Mouse (Mus musculus) T-helper 2 cell (primary cell): Measurements from ENCODE around the gene Ccdc102a.
"Not testable (repeated sequence)": the region's sequence is repeated elsewhere in the genome, so short reads cannot be mapped to it uniquely, and the experiment has no call there.

Experiments
- in situ Hi-C: fragments of 300-600 bp; cut with MboI, MseI; formaldehyde crosslinking; loops from one replicate; pipeline ENCODE4 v1.15.1; 2025; ENCODE audit warnings: high pct_unique_total_duplicates

Ccdc102a gene

DNA sequence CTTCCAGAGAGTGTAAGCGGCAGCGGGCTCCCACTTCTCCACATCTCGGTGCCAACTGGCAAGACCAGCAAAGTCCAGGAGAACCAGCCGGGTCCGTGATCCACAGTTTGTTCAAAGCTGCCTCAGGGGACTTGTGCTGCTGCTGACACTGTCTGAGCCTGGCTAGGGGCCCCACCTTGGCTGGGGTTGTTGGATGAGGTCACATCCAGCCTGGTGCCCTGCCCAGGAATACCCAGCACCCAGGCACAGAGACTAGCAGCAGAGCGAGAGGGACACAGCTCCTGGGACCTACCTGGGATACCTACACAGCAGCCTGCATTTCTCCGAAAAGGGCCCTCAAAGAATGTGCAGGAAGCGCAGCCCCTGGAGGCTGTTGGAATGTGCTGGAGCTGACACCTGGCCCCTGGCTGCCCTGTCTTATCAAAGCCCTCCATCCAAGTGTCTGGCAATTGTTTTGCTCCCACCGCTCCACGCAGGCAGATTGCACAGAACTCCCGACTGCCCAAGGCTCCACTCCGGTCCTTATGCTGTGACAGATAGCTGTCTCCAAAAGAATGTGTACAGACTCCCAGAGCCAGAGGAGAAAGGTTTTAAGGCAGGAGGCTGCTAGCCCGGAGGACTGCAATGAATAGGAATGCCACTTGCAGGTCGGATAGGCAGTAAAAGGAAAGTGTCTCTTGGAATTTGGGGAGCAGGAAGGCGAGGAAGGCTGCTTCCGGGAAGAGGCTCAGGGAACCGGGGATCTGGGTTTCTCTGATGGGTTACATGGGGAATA lies 42.6 kb downstream of the Ccdc102a start:
- in situ Hi-C loops, result no loop called here

DNA sequence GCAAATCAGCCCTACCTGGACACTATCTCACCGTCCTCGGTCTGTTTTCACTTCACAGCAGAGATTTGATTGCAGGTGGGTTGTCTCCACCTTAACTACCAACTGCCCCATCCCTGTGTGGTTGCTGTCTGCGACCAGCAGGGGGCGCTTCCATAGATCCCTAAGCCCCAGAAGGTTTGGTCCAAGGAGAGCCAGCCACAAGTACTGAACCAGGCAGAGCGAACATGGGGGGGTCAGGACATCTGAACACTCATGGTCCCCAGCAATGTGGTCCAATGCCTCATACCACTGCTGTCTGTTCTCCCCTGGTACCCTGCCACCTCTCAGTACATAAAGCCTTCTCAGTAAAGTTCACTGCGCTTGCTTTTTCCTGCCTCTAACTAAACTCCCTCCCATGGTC lies 43.5 kb downstream of the Ccdc102a start:
- in situ Hi-C loops, result no loop called here

DNA sequence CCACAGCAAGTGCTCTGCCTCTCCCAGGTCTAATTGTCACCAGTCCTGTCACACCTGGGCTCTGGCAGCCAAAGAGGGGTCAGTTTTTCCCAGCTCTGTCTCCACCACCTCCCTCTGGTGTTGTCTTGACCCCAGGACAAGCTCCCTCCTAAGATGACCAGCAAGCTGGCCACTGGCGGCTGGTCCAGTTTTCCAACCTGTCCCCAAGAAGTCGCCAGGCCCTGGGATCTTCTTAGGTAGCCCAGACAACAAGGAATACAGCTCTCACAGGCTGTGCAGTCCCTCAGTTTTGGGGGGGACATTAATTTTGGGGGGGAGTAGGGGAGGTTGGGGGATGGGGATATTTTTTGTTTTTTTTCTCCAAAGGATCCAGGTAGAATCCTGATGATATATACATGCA lies 45.3 kb downstream of the Ccdc102a start:
- in situ Hi-C loops, result no loop called here

DNA sequence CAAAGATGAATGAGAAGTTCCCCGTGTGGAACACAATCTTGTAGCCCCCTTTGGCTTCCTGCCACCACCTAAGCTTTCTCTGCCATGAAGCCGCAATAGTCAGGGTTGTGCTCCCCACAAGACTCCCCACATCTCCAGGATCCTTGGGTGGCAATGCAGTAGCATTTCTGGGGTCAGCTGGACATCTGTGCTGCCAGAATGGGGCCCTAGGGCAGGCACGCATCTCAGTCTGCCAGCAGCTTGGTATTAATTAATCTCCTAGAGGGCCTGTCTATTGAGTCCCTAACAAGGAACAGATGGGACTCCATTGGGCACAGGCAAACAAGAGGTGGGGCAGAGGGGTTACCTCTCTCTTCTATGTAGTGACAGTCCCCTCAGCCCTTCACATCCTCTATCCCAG lies 45.7 kb downstream of the Ccdc102a start:
- in situ Hi-C loops, result no loop called here

- in situ Hi-C loops, result no loop called here
Measured at GRCm38 (mm10) chr8:94871108-94871894, 46.6 kb downstream of the Ccdc102a start.

DNA sequence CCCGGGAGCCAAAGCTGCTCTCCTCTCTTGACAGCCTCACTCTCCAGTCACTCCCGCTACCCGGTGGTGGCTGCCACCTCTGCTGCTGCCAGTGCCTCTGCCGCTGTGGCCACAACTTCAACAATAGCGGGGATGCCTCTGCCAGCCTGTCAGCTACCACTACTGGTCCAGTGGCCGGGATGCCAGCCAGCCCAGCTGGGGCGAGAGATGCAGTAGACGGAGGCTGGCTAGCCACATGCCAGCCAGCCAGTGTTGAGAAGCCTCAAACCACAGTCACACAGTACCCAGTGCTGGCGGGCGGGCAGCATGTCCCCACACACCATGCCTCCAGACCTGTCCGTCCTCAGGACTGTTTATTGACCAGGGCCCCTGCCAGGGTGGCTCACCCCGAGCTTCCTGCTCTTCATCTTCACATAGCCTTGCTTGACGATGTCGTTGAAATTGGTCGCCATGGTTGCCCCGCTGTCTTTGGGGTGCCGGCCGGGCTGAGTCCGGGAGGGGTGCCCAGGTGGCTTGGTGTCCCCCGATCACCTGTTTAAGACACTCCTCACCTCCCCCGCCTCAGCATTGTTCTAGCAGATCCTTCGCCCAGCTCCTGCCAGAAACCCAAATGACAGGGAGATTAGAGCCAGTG lies 47.3 kb downstream of the Ccdc102a start:
- in situ Hi-C loops, result no loop called here

DNA sequence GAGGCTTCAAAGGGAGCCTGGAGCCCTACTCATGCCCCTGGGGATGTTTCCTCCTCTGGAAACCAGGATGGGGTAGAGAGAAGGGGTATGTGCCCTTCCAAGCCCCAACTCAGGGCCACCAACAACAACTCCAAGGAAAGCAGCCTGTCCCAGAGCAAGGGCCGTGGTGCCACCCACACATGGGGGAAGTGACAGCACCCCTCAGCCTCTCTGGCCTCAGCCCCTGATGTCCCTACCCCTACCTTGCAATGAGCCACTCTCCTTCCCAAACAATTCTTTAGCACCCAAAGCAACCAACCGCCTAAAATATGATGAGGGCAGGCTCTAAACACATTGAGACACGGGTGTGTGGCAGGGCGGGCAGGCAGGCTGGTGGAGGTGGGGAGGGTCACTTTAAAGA lies 47.9 kb downstream of the Ccdc102a start:
- in situ Hi-C loops, result no loop called here

DNA sequence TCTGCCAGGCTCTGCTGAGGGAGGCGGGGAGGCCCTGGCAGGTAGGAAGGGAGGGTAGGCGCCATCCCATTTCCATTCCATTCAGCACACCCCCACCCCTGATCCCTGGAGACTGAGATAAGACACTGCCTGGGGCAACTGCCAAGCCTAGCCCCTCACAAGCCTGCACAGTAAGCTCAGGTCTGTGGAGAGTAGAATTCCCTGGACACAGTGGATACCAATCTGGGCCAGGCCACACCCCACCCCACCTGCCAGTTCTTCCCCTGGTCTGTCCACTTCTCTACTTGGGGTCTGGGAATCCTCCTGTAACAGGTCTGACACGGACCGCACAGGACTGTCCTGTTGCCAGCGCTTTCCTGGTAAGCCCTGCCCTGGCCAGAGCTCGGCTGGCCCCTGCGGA lies 48.8 kb downstream of the Ccdc102a start:
- in situ Hi-C loops, result loop anchor here (5.0 kb wide), 1 partner anchor 38 kb away; no protein-coding TSS in a partner anchor

DNA sequence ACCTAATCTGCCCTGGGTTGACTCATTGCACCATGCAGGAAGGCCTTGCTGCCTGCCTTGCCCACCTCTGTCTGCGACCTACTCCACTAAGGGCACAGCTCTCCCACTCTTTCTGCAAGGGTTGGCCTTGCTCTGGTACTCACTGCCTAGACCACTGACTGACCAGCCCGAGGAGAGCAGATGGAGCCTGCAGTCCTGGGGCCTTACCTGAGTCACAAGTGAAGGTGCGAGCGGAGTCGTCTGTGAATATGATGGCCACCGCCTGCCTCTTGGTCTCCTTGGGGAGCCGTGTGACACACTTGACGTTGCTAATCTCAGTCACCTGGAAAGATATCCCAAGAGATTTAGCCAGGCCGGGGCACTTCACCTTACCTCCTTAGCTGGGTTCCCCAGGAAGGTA lies 51.0 kb downstream of the Ccdc102a start:
- in situ Hi-C loops, result loop anchor here (5.0 kb wide), 1 partner anchor 40 kb away; no protein-coding TSS in a partner anchor

DNA sequence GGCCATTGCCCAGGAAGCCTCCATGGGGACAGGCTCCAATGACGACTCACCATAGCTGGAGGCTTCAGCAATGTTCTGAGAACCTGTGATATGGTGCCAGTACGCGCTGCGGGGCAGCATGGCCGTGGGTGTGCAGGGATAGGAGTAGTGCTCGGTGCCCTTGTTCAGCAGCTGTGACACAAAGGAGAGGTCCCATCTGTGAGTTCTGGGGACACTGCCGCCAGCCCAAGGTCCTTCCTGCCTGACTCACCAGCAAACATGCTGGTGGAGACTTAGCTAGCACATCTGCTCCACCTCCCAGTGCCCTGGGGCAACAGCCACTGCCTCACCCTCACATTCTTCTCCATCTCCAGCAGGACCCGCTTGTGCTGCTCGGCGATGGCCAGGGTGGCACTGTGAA lies 52.6 kb downstream of the Ccdc102a start:
- in situ Hi-C loops, result loop anchor here (5.0 kb wide), 1 partner anchor 42 kb away; no protein-coding TSS in a partner anchor

DNA sequence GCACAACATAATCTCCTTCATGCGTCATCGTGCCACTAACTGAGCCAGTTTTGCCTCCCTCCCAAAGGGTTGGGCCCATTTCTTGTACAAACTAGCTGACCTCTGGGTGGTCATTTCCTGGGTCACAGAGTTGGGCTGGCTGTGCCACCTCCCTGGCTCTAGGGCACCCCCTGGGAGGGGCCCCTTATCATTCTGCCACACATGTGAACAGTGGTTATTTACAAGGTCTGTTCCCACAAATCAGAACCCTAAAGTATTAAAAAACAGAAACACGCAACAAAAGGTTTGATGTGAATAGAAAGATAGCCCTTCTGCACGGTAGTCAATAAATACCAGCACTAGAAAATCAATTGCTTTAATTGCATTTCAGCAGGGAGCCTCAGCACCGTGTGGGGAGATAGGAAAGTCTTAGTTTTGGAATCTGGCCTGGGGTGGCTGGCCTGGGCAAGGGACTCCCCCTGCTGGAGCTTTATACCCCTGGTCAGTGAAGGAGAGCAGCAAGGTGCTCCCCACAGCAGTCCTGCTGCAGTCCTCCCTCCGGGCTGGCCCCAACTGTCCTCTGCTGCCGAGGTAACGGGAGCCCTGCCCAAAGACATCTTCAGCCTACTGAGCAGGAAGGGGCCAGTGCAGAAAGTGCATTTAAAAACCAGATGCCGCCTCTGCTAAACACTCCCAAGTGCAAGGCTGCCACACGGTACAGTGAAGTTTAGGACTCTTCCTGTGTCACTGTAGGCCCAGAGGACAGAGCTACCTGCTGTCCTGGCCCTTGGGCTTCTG lies 53.8 kb downstream of the Ccdc102a start:
- in situ Hi-C loops, result no loop called here

GRCm38 (mm10) chr8:94862487-94863220 lies 55.2 kb downstream of the Ccdc102a start:
- in situ Hi-C loops, result no loop called here

DNA sequence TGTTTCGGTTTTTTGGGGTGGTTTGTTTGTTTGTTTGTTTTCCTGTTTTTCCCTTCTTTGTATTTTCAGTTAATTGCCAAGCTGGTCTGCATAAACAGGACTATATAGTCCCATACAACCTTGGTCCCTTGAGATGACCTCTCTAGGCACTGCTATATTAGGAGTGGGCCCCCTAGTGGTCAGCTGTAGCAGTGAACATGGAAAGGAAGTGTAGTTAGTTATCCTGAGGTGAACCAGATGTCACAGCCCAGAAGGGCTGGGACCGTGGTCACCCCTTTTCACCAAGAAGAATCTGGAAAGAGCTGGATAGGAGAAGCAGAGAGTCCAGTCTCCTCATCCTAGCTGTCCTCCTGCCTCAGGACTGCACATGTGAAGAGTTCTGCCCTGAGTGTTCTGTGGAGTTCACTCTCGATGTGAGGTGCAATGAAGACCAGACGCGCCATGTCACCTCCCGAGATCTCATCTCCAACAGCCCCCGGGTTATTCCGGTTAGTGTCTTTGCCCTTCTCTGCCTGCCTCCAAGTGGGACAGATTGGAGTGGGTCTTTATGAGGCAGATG lies 56.5 kb downstream of the Ccdc102a start:
- in situ Hi-C loops, result no loop called here

- in situ Hi-C loops, result no loop called here
Measured at GRCm38 (mm10) chr8:94857346-94858173, 60.3 kb downstream of the Ccdc102a start, which contains the start of gene Polr2c. Polr2c (plus strand) TSS chr8:94857450.

- in situ Hi-C loops, result no loop called here
Measured at GRCm38 (mm10) chr8:94857011-94857345, 60.9 kb downstream of the Ccdc102a start.

GRCm38 (mm10) chr8:94854761-94855160 lies 63.1 kb downstream of the Ccdc102a start:
- in situ Hi-C loops, result not testable (repeated sequence)
